In the genomic region with DNA sequence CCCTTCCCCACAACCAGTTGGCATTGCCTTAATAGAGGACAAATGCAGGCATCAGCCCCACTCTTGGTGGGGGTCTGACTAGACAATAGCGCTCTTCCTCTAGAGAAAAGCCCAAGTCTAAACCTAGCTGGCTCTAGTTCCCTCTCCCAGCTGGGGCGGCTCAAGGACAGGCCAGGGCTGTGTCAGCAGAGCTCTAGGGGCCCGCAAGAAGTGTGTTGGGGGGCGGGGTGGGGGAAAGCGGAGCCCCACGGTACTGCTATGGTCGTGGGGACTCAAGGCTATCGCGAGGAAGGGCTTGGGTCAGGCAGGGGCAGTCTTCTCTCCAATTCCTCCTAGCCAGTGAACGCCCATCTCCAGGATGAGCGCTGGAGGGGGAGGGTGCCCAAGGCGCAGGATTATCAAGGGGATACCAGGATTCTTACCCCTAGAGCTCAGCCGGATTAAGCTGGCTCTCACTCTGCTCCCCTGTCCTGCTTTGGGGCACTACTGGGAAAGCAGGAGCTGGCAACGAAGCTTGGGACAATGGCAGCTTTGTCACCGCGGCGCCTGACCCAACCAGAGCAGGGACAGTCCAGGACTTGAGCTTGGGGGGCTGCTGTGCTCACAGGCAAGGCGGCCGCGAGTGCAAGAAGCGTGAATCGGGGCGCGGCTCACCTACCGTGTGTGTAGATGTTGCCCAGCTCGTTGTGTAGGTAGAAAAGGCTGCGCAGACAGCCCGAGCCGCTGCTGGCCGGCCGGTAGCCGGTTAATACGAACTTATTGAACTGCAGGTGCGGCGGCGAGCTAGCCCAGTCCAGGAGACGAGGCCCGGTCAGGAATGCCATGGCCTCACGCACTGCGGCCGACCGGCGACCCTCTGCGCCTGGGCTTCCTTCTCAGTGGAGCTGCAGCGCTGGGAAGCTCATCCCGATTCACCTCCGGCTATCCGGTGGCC, we compare ENCODE assay signal across 7 mouse cellular contexts. TPM values are rescaled to one million over a fixed set of nuclear protein-coding genes. Genes with fewer than 3 reads are reported as not detected.
DNase-seq lines count a peak whose midpoint lies in the region; ATAC-seq lines count a peak whose summit lies in the region.

No protein-coding gene starts in this region.

- no peaks in the 10 kb centered on the region for H3K9me3 ChIP-seq in neural tube, embryonic 11.5 days (ENCODE audit: control insufficient read depth, low read length)
- no peaks in the 10 kb centered on the region for H3K9me3 ChIP-seq in forebrain, embryonic 15.5 days
- no peaks in the 10 kb centered on the region for H3K9me3 ChIP-seq in midbrain, embryonic 15.5 days

- H3K4me2 ChIP-seq in neural tube, embryonic 11.5 days (ENCODE audit: low read depth) = peak overlapping the region; percentile 87
- H3K4me2 ChIP-seq in forebrain, embryonic 15.5 days (replicated peaks) = peak overlapping the region; percentile 94
- peak overlapping the region; percentile 83 for H3K4me2 ChIP-seq in midbrain, embryonic 15.5 days

- peak; percentile 60 for DNase-seq in neural tube, embryonic 11.5 days (ENCODE audit: low spot score)
- no peak for DNase-seq in neural tube, embryonic 10.5 days (ENCODE audit: extremely low spot score, low spot score)
- peak; percentile 62 for DNase-seq in cerebellum, adult 9-10 months
- DNase-seq in layer of hippocampus, postnatal 10 days (ENCODE audit: low spot score in 2 of 2) = peak; percentile 44 to 57
- DNase-seq in thymus, postnatal 25 days = no peak

- H3K4me3 ChIP-seq in neural tube, embryonic 11.5 days (ENCODE audit: low read depth, low read length) = peak overlapping the region; percentile 50
- peak overlapping the region; percentile 89 for H3K4me3 ChIP-seq in forebrain, embryonic 15.5 days
- H3K4me3 ChIP-seq in midbrain, embryonic 15.5 days = peak overlapping the region; percentile 84

- peak overlapping the region; percentile 61 for H3K27ac ChIP-seq in neural tube, embryonic 11.5 days (ENCODE audit: low read depth, low read length)
- H3K27ac ChIP-seq in forebrain, embryonic 15.5 days (replicated peaks) = peak overlapping the region; percentile 78
- H3K27ac ChIP-seq in midbrain, embryonic 15.5 days = peak overlapping the region; percentile 84

- peaks cover 46% of the 10 kb centered on the region for H3K27me3 ChIP-seq in neural tube, embryonic 11.5 days (ENCODE audit: control insufficient read depth, insufficient read depth, low read length)
- peaks cover 40% of the 10 kb centered on the region for H3K27me3 ChIP-seq in forebrain, embryonic 15.5 days
- peaks cover 37% of the 10 kb centered on the region for H3K27me3 ChIP-seq in midbrain, embryonic 15.5 days (replicated peaks)

- H3K4me1 ChIP-seq in neural tube, embryonic 11.5 days (ENCODE audit: control insufficient read depth, insufficient read depth, low read length) = peaks cover 12% of the 10 kb centered on the region
- H3K4me1 ChIP-seq in forebrain, embryonic 15.5 days = peaks cover 35% of the 10 kb centered on the region
- peaks cover 36% of the 10 kb centered on the region for H3K4me1 ChIP-seq in midbrain, embryonic 15.5 days

- peak; percentile 43 for ATAC-seq in neural tube, embryonic 11.5 days (ENCODE audit: insufficient read depth, low FRiP score, low TSS enrichment)
- peak; percentile 34 for ATAC-seq in forebrain, embryonic 15.5 days (replicated peaks)
- peak; percentile 37 for ATAC-seq in midbrain, embryonic 15.5 days (replicated peaks)

- peak overlapping the region; percentile 76 for H3K9ac ChIP-seq in neural tube, embryonic 11.5 days (ENCODE audit: low read length)
- peak overlapping the region; percentile 78 for H3K9ac ChIP-seq in forebrain, embryonic 15.5 days (replicated peaks)
- peak overlapping the region; percentile 77 for H3K9ac ChIP-seq in midbrain, embryonic 15.5 days

- WGBS in neural tube, embryonic 11.5 days = under 1% methylated on average over 48 of the region's 48 CpGs
- WGBS in forebrain, embryonic 15.5 days = under 1% methylated on average over 48 of the region's 48 CpGs
- under 1% methylated on average over 48 of the region's 48 CpGs for WGBS in midbrain, embryonic 15.5 days

- no peaks in the 10 kb centered on the region; the same call in 1 of the 2 replicates for H3K36me3 ChIP-seq in neural tube, embryonic 11.5 days (ENCODE audit: control insufficient read depth, insufficient read depth, low read length)
- peaks cover 13% of the 10 kb centered on the region for H3K36me3 ChIP-seq in forebrain, embryonic 15.5 days
- peaks cover 4% of the 10 kb centered on the region; the same call in 1 of the 2 replicates for H3K36me3 ChIP-seq in midbrain, embryonic 15.5 days (replicated peaks)

RNA-seq across cellular contexts. Expression of a gene that starts 1.2 kb away (rescaled TPM):
- 31.4 and 37.1 TPM in 2 replicates for polyA plus RNA-seq in neural tube, embryonic 11.5 days (2014; fragmentation: Nextera tagmentation; extraction: Ambion mirVana)
- 39.4 and 39.7 TPM in 2 replicates for polyA plus RNA-seq in forebrain, embryonic 15.5 days (2015; fragmentation: Nextera tagmentation; extraction: Ambion mirVana)
- 10 to 100 TPM; 51.8 to 53.1 TPM for total RNA-seq in layer of hippocampus, postnatal 10 days (2021)
- 70.9 and 72.6 TPM in 2 replicates for polyA plus RNA-seq in midbrain, embryonic 15.5 days (2015; fragmentation: Nextera tagmentation; extraction: Ambion mirVana)

RNA-seq across cellular contexts. Expression of a gene that starts 6.2 kb away (rescaled TPM):
- 6.8 and 7.8 TPM in 2 replicates for polyA plus RNA-seq in neural tube, embryonic 11.5 days (2014; fragmentation: Nextera tagmentation; extraction: Ambion mirVana)
- 0.48 and 0.50 TPM in 2 replicates for polyA plus RNA-seq in forebrain, embryonic 15.5 days (2015; fragmentation: Nextera tagmentation; extraction: Ambion mirVana)
- total RNA-seq in layer of hippocampus, postnatal 10 days (2021) = under 1 TPM; 0.20 to 0.27 TPM
- polyA plus RNA-seq in midbrain, embryonic 15.5 days (2015; fragmentation: Nextera tagmentation; extraction: Ambion mirVana) = 1.4 and 1.5 TPM in 2 replicates

RNA-seq across cellular contexts. Expression of a gene that starts 13.3 kb away (rescaled TPM):
- 37.2 and 44.5 TPM in 2 replicates for polyA plus RNA-seq in neural tube, embryonic 11.5 days (2014; fragmentation: Nextera tagmentation; extraction: Ambion mirVana)
- 26.7 and 28.4 TPM in 2 replicates for polyA plus RNA-seq in forebrain, embryonic 15.5 days (2015; fragmentation: Nextera tagmentation; extraction: Ambion mirVana)
- total RNA-seq in layer of hippocampus, postnatal 10 days (2021) = 1 to 10 TPM; 6.7 to 8.3 TPM
- polyA plus RNA-seq in midbrain, embryonic 15.5 days (2015; fragmentation: Nextera tagmentation; extraction: Ambion mirVana) = 22.6 and 23.1 TPM in 2 replicates

RNA-seq across cellular contexts. Expression of a gene that starts 16.9 kb away (rescaled TPM):
- 0.25 and 0.58 TPM in 2 replicates for polyA plus RNA-seq in neural tube, embryonic 11.5 days (2014; fragmentation: Nextera tagmentation; extraction: Ambion mirVana)
- not detected in 2 replicates for polyA plus RNA-seq in forebrain, embryonic 15.5 days (2015; fragmentation: Nextera tagmentation; extraction: Ambion mirVana)
- total RNA-seq in layer of hippocampus, postnatal 10 days (2021) = under 1 TPM; 0.13 to 0.62 TPM
- polyA plus RNA-seq in midbrain, embryonic 15.5 days (2015; fragmentation: Nextera tagmentation; extraction: Ambion mirVana) = 0.06 and 0.11 TPM in 2 replicates

RNA-seq across cellular contexts. Expression of a gene that starts 31.9 kb away (rescaled TPM):
- polyA plus RNA-seq in neural tube, embryonic 11.5 days (2014; fragmentation: Nextera tagmentation; extraction: Ambion mirVana) = 173 and 197 TPM in 2 replicates
- 162 and 164 TPM in 2 replicates for polyA plus RNA-seq in forebrain, embryonic 15.5 days (2015; fragmentation: Nextera tagmentation; extraction: Ambion mirVana)
- 100 to 1,000 TPM; 121 to 123 TPM for total RNA-seq in layer of hippocampus, postnatal 10 days (2021)
- 242 and 257 TPM in 2 replicates for polyA plus RNA-seq in midbrain, embryonic 15.5 days (2015; fragmentation: Nextera tagmentation; extraction: Ambion mirVana)

Comparison
In these comparisons a context has a peak if more than half of its experiments do, and no peak if none do; other contexts are left out.
1. DNase-seq: peak in neural tube, embryonic 11.5 days (single experiment), cerebellum, adult 9-10 months (single experiment) and layer of hippocampus, postnatal 10 days (2 of 2); none in neural tube, embryonic 10.5 days (single experiment) and thymus, postnatal 25 days (single experiment).
2. Peak in every context shown above with its lines, with median percentiles within 50 percentile points of each other: ATAC-seq, H3K27ac ChIP-seq, H3K4me2 ChIP-seq, H3K4me3 ChIP-seq and H3K9ac ChIP-seq.